Mouse (Mus musculus): ENCODE data around the gene Cdhr2.

The Cdhr2 gene

DNA sequence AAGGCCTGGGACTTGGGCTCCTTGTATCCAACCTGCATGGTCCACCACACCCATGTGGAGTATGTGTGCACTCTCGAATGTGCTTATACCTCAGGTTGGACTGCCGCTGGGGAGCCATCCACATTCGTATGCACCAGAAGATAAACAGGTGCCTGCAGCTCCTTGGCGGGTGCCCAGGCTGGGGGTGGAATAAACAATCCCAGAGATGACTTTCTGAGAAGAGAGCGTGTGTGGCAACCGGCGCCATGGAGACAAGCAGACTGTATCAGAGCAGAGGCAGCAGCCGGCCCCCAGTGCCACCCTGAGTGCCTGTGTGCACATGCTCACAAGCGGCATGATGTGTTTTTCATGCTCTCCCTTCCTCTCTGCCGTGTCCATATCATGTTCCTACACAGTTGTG, 51.4 kb downstream of the Cdhr2 start:
- DNase-seq (ENCODE audit: low spot score) = no peak

DNA sequence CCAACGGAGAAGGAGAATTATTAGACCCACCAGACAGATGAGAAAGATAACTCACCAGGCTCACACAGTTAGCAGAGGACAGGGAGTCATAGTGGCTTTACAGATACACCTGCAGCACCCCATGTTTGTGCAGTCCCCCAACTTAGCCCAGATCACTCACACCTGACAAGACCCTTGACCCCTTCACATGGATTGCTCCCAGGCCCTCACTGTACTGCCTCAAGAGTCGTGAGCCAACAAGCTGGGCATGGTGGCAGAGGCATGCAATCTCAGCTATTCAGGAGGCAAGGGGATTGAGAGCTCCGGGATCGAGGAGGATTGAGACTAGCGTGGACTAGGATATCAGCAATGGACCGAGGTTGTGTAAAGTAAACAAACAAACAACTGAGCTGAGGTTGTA, 52.5 kb downstream of the Cdhr2 start:
- no peak for DNase-seq (ENCODE audit: low spot score)

DNA sequence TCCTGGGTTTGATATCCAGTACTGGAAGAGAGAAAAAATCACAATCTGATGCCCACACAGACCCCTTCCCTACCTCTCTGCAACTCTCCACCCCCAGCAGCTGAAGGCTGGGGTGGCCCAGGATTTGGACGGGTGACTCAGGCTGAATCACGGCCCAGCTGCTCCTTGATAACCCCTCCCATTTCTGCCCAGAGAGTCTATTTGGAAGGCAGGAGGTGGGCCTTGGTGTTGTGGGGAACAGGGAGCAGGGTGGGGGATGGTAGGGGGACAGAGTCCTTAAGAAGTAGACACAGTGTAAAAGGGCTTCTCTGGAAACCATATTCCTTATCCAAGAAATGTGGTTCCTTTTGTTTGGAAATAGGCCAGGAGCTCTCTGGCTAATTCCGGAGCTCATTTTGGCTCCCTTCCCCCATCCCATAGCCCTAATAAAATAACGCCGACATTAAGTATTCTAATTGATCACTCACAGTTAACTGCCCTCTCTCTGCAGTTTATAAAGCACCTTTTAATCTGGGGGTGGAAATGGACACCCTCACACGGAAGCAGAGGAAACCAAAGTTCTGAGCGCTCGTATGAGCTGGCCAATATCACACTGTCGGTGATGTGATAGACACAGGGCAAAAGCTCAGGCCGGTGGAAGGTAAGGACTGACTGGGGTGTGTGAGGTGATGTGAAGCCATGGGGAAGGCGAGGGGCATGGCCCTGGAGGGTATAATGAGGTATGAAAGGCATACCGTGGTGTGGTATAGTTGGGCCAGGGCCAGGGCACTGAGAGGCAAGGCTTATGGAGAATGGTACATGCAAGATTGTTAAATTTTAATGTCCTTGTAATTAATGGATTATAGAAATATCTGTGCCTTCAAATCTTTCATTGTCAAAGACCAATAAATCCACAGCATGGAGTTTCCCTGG, 53.2 kb downstream of the Cdhr2 start:
- no peak for DNase-seq (ENCODE audit: low spot score)

DNA sequence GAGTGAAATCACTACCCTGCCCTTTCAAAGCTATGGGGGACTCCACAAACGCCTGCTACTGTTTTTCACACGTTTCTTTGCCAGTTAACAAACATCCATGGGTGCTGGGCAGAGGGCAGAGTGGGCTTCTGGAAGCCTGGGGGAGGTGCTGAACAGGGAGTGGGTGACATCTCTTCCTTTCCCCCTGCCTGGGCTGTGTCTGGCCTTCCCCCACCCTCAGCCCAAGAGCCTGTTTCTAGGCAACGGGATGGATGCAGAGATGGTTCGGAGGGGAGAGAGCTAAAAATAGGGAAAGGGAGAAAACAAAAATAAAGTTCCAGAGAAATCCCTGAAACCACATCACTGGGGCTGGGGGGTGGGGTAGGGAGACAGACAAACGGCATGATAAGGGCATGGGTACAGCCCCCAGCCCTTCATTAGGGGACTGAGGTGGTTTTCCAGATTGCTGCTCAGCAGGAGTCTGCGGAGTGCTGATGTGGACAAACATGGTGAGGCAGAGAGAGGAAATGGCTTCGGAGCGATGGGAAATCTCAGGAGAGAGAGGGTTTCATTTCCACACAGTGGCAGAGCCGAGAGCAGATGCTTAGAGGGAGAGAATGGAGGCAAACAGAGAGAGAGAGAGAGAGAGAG, 54.1 kb downstream of the Cdhr2 start:
- no peak for DNase-seq (ENCODE audit: low spot score)

DNA sequence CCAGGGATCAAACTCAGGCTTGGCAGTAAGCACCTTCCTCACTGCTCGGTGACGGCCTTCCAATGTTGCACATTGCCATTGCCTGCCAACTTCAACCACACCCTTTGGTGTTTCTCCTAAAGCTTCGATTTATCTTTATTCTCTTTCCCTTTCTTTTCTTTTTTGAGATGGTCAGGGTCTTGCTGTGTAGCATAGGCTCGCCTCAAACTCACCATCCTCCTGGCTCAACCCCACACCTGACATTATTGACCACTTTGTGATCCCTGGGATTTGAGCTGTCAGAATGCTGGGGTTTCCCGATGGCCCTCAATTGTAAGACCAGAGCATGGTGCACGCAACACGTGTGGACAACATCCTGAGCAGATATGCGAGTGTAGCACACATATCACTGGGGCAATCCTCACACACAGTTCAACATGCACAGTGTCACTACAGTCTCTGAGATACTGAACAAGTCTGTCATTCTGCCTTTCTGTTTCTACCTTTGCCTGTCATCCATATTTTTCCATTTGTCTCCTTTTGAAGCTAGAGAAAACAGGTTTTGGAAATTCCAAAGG, 55.0 kb downstream of the Cdhr2 start:
- DNase-seq (ENCODE audit: low spot score) = no peak

DNA sequence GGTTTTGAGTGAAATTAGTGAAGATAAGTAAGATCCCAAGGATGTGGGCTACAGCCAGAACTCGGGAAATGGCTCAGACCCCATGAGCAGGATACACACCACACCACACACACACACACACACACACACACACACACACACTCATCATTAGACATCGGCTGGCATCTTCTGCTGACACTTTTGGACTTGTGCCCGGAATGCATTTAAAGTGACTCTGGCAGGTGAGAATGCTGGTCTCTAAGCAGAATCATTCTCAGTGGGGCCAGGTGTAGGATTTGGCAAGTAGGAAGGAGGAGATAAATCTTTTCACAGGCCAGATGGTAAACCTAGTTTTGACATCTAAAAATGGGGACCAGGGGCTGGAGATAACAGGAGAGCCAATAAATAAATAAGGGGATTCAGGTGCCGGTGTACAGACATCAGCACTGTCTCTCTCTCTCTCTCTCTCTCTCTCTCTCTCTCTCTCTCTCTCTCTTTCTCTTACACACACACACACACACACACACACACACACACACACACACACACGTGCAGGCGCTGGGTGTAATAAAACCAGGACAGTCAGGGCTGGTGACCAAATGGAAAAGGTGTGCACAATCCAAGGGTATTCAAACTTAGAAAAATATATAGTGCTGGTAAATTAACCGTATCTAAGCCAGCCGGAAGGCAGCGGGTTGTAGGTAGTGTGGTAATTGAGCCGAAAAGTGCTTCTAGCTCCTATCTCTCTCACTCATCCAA, 56.0 kb downstream of the Cdhr2 start:
- no peak for DNase-seq (ENCODE audit: low spot score)

DNA sequence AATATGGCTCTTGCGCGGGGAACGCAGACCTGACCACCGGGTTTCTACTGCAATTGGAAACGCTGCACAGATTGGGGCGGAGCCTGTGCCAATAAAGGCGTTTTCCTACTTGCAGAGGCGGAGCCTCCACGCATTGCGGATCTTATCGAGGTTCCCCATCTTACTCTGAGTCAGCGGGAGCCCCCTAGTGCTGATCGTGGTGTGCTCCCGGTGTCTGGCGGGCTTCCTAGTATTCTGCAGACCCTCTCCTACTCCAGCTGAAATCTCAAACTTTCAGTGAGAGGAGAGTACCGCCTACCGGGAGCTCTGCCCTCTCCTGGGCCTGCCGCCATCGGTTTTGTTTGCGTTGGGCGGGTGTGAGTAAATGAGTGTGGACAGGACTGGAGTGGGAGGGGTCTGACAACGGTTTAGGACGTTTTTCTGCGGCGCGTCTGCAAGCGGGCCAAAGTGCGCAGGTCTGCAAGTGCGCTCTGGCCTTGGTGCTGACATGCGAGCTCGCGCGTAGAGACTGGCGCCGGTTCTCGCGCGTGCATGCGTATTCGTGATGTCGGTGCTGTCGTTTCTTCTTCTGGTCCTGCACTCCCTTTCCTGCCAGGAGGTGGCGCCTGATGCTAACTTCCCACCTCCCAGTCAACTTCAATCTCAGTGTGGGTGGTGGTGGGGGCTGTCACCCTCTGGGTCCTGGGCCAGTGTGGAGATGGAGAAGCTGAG, 56.9 kb downstream of the Cdhr2 start:
- DNase-seq (ENCODE audit: low spot score) = peak; percentile 76

DNA sequence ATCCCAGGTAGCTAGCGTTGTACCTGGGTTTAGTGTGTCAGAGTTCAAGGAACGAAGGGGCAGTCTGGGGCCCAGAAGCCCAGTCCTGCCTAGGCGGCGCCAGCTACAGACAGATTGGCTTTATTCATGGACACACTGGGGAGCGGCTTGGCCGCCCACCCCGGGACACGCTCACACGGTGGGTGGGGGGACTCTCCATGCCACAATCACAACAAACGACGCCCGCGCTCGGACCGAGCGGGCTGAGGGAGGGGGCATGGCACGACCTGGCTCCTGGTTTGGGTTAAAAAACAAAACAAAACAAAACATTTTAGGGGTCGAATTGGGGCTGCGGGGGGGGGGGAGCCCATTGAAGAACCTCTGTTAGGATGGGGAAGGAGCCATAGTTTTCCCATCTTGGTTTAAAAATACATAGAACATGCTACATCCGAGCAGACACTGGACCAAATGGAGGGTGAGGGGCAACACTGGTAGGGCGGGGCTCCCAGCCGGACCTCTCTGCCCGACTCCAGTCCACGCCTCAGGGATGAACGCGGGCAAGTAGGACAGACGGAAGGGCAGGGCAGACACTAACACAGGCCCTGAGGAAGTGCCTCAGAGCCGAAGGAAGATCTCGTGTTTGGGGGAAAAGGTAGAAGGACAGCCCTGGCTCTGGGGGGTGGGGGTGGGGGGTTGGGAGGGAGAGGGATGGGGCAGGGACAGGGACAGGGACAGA, 57.7 kb downstream of the Cdhr2 start:
- no peak for DNase-seq (ENCODE audit: low spot score)

DNA sequence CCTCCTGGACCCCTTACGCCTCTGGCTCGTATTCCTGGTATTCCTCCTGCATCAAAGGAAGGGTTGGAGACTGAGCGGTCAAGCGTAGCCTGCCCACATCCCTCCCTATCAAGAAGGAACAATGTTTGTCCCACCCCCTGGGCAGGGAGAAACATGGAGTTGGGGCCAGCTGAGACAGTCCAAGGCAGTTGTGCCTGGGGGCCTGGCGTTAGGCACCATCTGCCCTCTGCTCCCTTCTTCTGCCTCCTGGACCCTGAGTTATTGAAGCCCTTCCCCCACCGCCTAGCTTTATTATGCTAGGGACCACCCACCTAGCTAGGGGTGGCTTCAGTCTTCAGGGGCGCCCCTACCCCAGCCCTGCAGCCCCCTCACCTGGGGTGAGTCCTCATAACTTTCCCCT, 58.2 kb downstream of the Cdhr2 start:
- DNase-seq (ENCODE audit: low spot score) = no peak

DNA sequence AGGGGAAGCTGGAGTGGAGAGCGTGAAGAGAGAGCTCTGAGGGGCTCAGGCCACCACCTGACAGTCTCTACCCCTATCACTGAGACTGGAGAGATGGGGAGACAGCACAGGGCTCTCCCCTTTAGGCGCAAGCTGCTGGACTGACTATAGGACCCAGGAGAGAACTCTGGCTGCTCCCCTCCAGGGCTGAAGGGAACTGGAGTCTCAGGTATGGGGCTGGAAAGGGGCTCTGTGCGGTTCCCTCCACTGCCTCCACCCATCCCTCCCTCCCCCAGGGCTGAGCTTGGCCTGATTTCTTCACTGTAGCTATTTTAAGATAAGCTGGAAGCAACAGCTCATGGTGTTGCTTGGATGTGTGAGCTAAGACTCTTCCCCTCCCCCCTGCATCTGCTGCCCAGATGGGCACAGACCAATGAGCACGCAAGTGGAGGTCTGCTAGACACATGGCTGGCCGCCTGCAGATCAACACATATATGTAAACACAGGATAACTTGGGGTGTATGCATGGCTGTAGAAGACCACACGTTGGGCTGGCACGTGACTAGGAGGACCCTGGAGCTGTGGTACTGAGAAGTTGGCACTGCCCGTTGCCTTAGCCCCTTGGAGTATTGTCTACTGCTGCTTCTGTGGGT, 59.0 kb downstream of the Cdhr2 start:
- no peak for DNase-seq (ENCODE audit: low spot score)

DNA sequence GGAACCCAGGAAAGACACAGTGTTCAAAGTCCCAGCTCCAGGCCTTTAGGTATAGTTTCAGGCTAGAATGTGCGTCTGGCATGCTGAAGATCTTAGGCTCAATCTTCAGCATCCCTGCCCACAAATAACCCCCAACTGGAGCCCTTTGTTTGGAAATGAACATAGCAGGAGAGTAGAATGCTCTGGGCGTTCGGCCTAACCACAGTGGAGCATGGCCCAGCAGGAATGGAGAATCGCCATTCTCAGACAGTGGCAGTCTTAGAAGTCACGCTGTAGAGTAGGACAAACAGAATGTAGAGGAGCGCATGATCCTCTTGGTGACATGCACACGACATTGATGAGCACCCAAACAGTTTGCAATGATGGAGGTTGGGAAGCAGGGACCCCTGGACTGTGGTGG, 59.6 kb downstream of the Cdhr2 start:
- DNase-seq (ENCODE audit: low spot score) = no peak

DNA sequence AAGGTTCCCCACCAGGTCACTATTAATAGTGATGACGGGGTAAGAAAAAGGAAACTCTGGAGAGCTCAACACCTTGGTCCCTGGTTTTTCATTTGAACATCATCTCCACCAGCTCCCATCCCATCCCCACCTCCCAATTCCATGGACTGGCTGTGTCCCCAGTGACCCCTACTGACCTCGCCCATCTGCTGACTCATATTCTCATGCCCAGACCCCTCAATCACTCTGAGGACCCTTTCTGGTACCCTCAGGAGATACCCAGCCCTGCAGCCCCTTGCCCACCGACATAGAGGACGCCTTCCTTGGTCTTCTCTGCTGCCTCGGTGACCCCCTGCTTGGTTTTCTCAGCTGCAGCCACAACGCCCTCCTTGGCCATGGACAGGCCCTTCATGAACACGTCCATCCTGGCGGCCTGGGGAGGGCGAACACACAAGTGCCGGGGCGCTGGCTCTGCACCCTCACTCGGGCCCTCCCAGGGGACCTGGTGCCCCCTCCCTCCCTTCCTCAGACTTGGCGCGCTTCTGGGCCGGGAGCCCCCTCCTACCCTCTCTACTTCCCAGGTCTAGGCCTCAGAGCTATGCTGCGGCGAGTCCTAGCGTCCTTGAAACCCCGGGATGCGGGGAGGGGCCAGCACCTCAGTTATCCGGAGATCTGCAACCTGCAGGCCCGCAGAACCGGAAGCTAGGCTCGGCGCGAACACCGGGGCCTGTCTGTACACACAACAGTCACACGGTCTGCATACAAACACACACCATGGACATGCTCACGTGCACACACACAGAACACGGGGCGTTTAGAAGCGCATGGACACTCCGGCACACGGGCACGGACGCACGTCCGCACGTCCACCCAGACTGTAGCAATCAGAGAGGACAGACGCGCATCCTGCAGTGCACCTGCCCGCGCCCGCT, 64.3 kb downstream of the Cdhr2 start:
- DNase-seq (ENCODE audit: low spot score) = no peak

DNA sequence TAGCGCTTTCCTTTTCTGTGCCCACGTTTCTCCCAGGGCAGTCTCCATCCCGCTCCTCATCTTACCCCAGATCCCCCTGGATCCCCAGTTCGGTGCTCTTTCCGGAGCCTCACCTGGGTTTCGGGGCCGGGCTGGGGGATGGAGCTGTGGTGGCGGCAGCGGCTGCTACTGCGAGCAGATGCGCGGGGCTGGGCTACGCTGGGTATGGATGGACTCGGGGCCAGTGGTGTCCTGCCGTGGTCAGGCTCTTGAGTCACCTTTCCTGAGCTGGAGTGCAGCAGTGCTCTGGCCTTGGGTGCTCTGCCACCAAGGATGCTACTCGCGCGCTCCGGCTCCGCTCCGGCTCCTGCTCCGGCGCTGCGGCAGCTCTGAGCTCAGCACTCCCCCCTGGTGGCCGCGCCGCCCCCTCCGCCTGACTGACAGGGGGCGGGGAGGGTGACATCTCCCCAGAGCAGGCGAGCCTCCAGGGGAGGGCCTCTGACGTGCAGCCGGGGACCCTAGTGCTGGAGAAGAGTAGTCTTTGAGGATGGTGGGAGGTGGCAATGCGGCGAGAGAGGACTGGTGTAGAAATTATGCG, 65.0 kb downstream of the Cdhr2 start, which contains the start of gene Sncb:
Gene Sncb (minus strand): TSS at position 404 of the 577 bp plus-strand sequence.
- DNase-seq (ENCODE audit: low spot score) = no peak

DNA sequence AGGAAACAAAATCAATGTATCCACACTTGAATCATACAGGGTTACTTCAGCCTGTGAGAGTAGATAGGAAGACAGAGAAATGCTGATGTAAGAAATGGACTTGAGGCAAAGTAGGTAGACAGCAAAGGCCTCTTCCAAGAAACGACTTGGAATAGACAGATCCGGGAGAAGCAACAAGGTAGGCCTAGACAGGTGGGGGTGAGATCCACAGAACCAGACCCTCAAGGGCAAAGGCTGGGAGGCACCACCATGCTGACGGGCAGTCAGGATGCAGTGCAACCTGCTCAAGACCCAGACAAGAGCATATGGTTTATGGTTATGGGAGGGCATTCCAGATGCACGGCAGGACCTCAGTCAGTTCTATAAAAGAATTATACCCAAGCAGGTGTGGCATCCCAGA, 65.8 kb downstream of the Cdhr2 start:
- no peak for DNase-seq (ENCODE audit: low spot score)

DNA sequence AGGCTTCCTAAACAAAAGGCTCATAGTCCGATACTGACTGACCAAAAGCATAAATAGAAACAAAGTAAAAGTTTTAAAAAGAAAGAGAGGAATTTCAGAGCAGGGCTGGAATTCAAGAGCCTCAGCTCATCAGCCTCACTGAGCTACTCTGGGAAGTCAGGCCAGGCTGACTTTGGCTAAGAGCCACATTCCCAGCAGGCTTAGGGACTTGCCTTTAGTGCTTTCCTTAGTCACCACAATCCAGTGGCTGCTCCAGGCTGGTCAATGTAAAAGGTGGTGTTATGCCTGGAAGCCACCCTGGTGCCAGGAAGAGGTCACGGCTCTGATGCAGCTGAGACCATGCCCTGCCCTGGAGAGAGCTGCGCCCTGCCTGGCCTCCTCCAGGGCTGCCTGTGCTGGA, 79.3 kb downstream of the Cdhr2 start:
- peak; percentile 77 for DNase-seq (ENCODE audit: low spot score)

DNA sequence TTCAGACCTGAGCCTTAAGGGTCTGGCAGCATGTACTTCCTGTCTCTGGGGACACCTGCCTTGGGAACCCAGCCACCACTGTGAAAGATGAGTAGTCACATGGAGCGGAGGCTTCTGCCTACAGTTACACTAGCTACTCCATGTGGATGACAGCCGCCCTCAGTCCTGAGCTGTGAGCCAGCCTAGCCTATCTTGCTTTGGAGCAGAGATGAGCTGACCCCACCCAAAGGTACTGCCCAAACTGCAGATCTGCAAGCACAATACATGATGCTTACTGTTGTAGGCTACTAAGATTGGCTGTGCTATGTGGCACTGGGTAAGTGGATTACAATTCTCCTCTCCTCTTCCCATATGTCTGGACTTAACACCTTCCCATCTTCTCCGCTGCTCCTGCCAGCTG, 79.8 kb downstream of the Cdhr2 start:
- no peak for DNase-seq (ENCODE audit: low spot score)

DNA sequence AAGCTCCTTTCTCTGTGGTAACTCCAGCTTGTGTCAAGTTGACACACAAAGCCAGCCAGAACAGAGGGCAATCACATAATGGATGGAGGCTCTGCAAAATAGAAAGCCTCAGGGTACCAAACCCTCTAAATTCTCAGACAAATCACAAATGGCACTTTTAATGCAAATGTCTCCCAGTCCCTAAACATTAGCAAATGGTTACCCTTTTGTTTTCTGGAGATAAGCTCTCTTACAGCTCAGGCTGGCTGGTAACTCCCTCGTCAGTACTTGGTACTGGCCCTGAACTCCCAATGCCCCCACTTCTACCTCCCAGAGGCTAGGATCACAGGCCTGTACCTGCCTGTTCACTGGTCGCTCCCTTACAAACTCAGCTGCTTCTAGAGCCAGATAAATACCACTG, 82.0 kb downstream of the Cdhr2 start:
- DNase-seq (ENCODE audit: low spot score) = no peak

DNA sequence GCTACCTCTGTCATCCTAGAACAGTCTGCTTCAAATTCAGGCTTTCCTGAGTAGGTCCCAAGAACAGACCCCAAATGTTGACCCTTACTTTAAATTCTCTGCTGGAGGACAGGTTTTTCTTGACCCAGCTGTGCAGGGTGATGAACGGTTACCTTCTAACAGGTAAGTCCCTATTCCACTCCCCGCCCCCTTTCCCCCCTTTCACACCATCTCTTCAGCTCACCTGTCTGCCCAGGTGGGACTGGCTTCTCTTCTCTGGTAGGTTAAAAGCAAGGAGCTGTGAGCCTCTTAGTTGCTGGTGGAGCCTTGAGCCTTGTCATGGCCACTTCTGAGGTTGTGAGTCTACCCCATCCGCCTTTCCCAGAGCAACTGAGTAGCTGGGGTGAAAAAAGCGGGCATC, 82.4 kb downstream of the Cdhr2 start, which contains the start of gene Eif4e1b:
Gene Eif4e1b (plus strand): TSS at position 301 of the 400 bp plus-strand sequence.
- no peak for DNase-seq (ENCODE audit: low spot score)
